Mouse (Mus musculus) embryonic fibroblast, embryonic 13.5 days (primary cell): ENCODE measurements around the gene Cbfb.
A peak's percentile ranks its signal among the peaks of the same experiment; 100 is the strongest.

Experiments
- CTCF ChIP-seq: IDR thresholded peaks from 2 replicates; pipeline ENCODE4 v1.5.1; 2011; ENCODE audit warnings: mild to moderate bottlenecking, control low read depth, low read length, moderate library complexity, borderline replicate concordance; ENCODE audit not compliant: insufficient read depth
- POLR2A ChIP-seq: IDR thresholded peaks from 2 replicates; pipeline ENCODE4 v1.6.1; 2011; ENCODE audit warnings: low read depth, mild to moderate bottlenecking, control low read depth, low read length, moderate library complexity

DNA sequence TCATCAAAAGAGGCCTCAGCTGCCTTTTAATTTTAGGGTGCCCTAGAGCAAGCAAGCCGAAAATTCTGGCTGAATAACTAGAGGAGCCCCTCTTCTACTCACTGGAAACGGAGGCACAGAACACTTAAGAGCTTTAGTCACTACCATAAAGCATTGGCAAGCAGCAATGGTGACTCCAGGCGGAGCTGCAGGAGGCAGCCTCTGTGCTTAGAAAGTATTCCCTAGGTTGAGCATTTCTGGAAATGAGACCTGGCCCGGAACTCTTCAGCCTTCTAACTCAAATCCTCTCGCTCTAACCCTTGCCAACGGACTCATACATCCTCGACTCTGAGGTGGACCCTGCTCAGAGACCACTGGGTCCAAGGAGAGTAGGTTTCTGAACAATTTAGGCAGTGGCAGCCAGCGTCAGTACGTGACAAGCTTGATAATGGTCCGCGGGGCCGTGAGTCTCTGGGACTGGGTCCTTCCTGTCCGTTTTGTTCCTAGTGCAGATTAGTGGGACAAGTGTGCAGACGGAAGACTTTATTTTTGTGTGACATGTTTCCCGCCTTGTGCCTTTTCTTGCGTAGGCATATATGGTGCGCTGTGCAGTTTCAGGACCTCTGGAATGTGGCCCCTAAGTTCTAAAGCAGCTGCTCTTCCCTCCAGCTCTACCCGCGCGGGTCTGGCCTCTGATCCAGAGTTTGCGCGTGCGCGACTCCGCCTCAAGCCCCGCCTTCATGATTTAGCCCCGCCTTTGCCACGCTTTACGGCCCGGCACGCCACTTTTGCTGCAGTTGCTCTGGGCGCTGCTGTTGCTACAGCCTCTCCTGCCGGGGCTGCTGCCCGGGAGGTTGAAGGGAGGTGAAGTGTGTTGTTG lies 54.2 kb downstream of the Cbfb start, which contains the start of gene D230025D16Rik:
- TF ChIP-seq CTCF (no peak), POLR2A (peak; percentile 97)
